Mouse (Mus musculus): ENCODE data around the gene En1.

DNA sequence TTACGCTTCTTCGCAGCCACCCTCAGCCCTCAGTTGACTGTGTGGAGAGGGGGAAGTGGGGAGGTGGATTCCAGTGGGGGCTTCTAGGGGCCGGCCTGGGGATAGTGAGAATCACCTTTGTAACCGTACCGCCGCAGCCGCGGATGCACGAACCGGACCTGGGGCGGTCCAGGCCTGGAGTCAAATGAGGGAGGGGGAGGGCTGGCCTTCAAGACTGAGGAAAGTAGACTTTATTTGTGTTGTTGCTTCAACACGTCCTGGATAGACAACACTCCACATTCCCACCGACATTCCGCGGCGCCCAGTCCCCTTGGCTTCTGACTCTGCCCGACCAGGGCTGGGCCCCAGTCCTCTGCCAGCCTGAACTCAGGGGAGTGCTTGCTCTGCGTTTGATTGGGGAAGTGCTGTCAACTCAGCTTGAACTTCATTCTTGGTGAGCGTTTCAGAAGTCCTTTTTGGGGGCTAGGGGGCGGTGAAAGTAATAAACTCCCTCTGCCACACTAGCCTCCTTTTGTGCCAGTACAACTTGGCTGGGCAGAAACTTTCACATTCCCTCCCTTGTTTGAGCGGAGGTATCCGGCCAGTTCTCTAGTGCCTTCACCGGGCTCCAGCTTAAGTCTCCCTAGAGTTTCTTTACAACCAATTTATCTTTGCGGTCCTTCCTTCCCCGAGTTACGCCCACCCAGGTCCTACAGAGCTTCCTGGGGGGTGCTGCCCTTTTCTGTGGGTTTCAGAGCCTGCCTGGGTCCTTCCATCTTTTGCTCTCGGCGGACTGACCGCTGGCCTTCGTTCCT lies 12.3 kb downstream of the En1 start:
- TF ChIP-seq POLR2A (IDR thresholded peaks at IDR 0.05; ENCODE audit: insufficient read depth, low read depth, low read length) (no peak), EP300 (IDR thresholded peaks at IDR 0.05; ENCODE audit: insufficient read depth, low read depth, low read length) (no peak)
